Mouse (Mus musculus) liver, embryonic 14.5 days (tissue): ENCODE results near the gene Cd300ld3. TPM values are rescaled to one million over a fixed set of nuclear protein-coding genes. Genes with fewer than 3 reads are reported as not detected.

Source experiments
- ATAC-seq: fragments of 200-750 bp; cut with Nextera tagmentation; 2 replicates; pipeline ENCODE4 v1.8.0; 2017; ENCODE audit warnings: moderate number of reproducible peaks, mild to moderate bottlenecking, moderate library complexity; ENCODE audit not compliant: insufficient read depth
- DNase-seq, 3 experiments: peaks; one replicate each; pipeline ENCODE4 v3.0.0-alpha.2; 2012 to 2013; ENCODE audit warnings: low read depth in 3 of 3, low spot score in 3 of 3
- H3K27ac ChIP-seq: fragments of 300-500 bp; sonication (generic); 2 replicates; pipeline ENCODE4 v1.5.1; 2014; ENCODE audit warnings: moderate library complexity, mild to moderate bottlenecking, control low read depth, inconsistent platforms
- H3K27me3 ChIP-seq: fragments of 300-500 bp; sonication (generic); 2 replicates; pipeline ENCODE4 v1.6.1; 2014; ENCODE audit warnings: mild to moderate bottlenecking, low read length, moderate library complexity; ENCODE audit not compliant: control insufficient read depth, insufficient read depth
- H3K36me3 ChIP-seq: fragments of 300-500 bp; sonication (generic); replicated peaks from 2 replicates; pipeline ENCODE4 v1.6.1; 2014; ENCODE audit warnings: low read depth; ENCODE audit not compliant: control insufficient read depth, insufficient read depth
- H3K4me1 ChIP-seq, 2 experiments: fragments of 200-500 bp in 1 of 2; fragments of 300-500 bp in 1 of 2; sonication (generic) in 1 of 2; replicated peaks; 2 replicates each; pipeline ENCODE4 v1.6.1; 2012 to 2014; ENCODE audit warnings: antibody characterized with exemption in 1 of 2, inconsistent platforms in 1 of 2, low read length in 1 of 2; ENCODE audit not compliant: control insufficient read depth in 2 of 2, insufficient read depth in 2 of 2
- H3K4me2 ChIP-seq: fragments of 300-500 bp; sonication (generic); 2 replicates; pipeline ENCODE4 v1.6.1; 2014; ENCODE audit warnings: low read depth, mild to moderate bottlenecking, control low read depth, moderate library complexity
- H3K4me3 ChIP-seq, 2 experiments: fragments of 200-500 bp in 1 of 2; fragments of 300-500 bp in 1 of 2; sonication (generic) in 1 of 2; 2 replicates each; pipeline ENCODE4 v1.5.1; 2012 to 2014; ENCODE audit warnings: low read depth in 2 of 2, low read length in 2 of 2, mild to moderate bottlenecking in 2 of 2, control low read depth in 1 of 2, inconsistent platforms in 1 of 2, moderate library complexity in 1 of 2; ENCODE audit not compliant: insufficient read depth in 1 of 2
- H3K9ac ChIP-seq: fragments of 300-500 bp; sonication (generic); replicated peaks from 2 replicates; pipeline ENCODE4 v1.6.1; 2014; ENCODE audit warnings: mild to moderate bottlenecking, control low read depth, moderate library complexity
- H3K9me3 ChIP-seq: fragments of 300-500 bp; sonication (generic); 2 replicates; pipeline ENCODE4 v1.6.1; 2016; ENCODE audit warnings: low read length, mixed read lengths; ENCODE audit not compliant: control insufficient read depth
- CTCF ChIP-seq: IDR thresholded peaks from 2 replicates; pipeline ENCODE4 v1.5.1; 2016; ENCODE audit warnings: antibody characterized with exemption, low read depth, control low read depth
- EP300 ChIP-seq: IDR thresholded peaks from 2 replicates; pipeline ENCODE4 v1.6.1; 2016; ENCODE audit warnings: antibody characterized with exemption, low read depth
- WGBS: fragments of 180-500 bp; shearing (Covaris S2); extraction: QIAGEN DNeasy Blood & Tissue Kit; methylation state at CpG from one replicate; pipeline ENCODE4 v1.1.7; 2014; ENCODE audit not compliant: insufficient replicate concordance; 5-methylcytosine and 5-hydroxymethylcytosine counted together
- polyA plus RNA-seq, 2 experiments: library from polyadenylated mRNA; depleted of rRNA in 1 of 2; stranded (reverse) in 1 of 2; unstranded in 1 of 2; fragments of >200 nt; fragmentation: Nextera tagmentation in 1 of 2; extraction: Ambion mirVana in 1 of 2; gene quantifications; 2 replicates each; pipeline versions ENCODE4 v1.2.1 to v1.2.3; 2012 to 2014

Cd300ld3 gene
- polyA plus RNA-seq, 2 experiments, result 0.63 TPM; not detected in 1

DNA sequence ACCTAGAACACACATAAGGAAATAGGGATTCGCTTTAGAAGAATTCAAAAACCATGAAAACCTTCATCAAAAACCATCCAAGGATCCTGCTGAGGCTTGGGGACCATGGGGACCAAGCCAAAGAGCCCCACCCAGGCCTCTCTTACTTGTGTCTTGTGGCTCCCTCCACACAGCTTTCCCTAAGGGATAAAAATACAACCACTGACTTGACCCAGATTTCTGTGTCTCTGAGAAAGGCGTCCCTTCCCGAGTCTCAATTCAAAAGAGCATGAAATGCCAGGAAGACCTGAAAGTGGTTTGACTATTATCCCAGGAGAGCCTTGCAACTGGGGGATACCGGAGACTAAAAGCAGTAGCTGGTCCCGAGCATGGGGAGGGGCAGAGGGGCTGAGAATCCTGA is 24.8 kb upstream of the Cd300ld3 start:
- Histone ChIP-seq H3K4me3 (no peak overlapping the region), H3K36me3 (no peaks in the 10 kb centered on the region), H3K27ac (no peak overlapping the region), H3K27me3 (no peaks in the 10 kb centered on the region), H3K4me1 (peaks cover 0 to 26% of the 10 kb centered on the region in 2 experiments; a peak in 2 of 4 replicates), H3K9ac (no peak overlapping the region), H3K4me2 (no peak overlapping the region), H3K9me3 (no peaks in the 10 kb centered on the region)
- TF ChIP-seq CTCF (no peak), EP300 (no peak)
- no peak for ATAC-seq
- 56% methylated on average over 5 of the region's 5 CpGs for WGBS
- DNase-seq, result no peak

DNA sequence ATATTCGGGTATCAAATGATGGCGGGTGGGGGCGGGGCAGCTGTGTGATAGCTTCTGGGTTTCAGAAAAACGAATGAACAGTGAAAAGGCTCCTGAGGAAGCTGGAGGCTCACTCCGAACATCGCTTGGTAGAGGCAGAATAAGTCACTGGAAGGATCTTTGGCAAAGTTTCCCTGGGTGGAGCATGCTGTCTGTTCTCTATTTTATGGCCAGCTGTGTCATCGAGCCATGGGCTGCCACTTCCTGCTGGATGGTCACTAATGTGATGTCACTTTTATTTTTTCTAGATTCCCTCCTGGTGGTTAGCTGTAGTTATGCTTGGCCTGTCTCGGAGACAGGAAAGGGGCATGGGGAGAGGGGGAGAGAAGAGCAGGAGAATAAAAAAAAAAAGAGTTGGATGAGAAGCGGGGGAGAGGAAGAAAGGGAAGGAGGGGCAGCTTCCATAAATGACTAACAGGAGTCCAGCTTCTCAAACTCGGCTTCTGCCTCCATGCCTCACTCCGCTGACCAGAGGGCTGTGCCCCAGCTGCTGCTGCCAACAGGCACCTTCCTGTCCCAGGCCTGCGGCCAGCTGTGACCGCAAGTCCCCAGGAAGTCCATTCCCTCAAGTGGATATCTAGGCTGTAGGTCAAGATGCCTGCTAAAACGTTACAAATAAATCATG is 23.6 kb upstream of the Cd300ld3 start:
- H3K36me3 ChIP-seq, result no peaks in the 10 kb centered on the region
- H3K9me3 ChIP-seq, result no peaks in the 10 kb centered on the region
- H3K27ac ChIP-seq, result no peak overlapping the region
- no peaks in the 10 kb centered on the region for H3K27me3 ChIP-seq
- H3K9ac ChIP-seq, result no peak overlapping the region
- no peak for TF ChIP-seq EP300
- TF ChIP-seq CTCF, result no peak
- no peak for DNase-seq
- no peak overlapping the region for H3K4me2 ChIP-seq
- no peak overlapping the region for H3K4me3 ChIP-seq
- no peak for ATAC-seq
- peaks cover 0 to 22% of the 10 kb centered on the region in 2 experiments; a peak in 2 of 4 replicates for H3K4me1 ChIP-seq
- 12% methylated on average over 14 of the region's 14 CpGs for WGBS

- Histone ChIP-seq H3K27ac (no peak overlapping the region), H3K9me3 (no peaks in the 10 kb centered on the region), H3K4me2 (no peak overlapping the region), H3K9ac (no peak overlapping the region), H3K27me3 (no peaks in the 10 kb centered on the region), H3K4me1 (peaks cover 0 to 20% of the 10 kb centered on the region in 2 experiments; a peak in 2 of 4 replicates), H3K36me3 (no peaks in the 10 kb centered on the region), H3K4me3 (no peak overlapping the region)
- DNase-seq, result no peak
- TF ChIP-seq EP300, result no peak
- TF ChIP-seq CTCF, result no peak
- no peak for ATAC-seq
- WGBS, result 13% methylated on average over 9 of the region's 9 CpGs
Measured at GRCm38 (mm10) chr11:115071015-115071551, 22.9 kb upstream of the Cd300ld3 start.

GRCm38 (mm10) chr11:115066768-115067167 is 18.6 kb upstream of the Cd300ld3 start:
- 28% methylated on average over 6 of the region's 6 CpGs for WGBS
- peaks cover 0 to 8% of the 10 kb centered on the region in 2 experiments; a peak in 2 of 4 replicates for H3K4me1 ChIP-seq
- DNase-seq (no peak), ATAC-seq (no peak)
- no peaks in the 10 kb centered on the region for H3K9me3 ChIP-seq
- H3K4me2 ChIP-seq, result no peak overlapping the region
- no peaks in the 10 kb centered on the region for H3K27me3 ChIP-seq
- no peaks in the 10 kb centered on the region for H3K36me3 ChIP-seq
- no peak overlapping the region for H3K27ac ChIP-seq
- no peak overlapping the region for H3K9ac ChIP-seq
- TF ChIP-seq CTCF, result no peak; the same call in 1 of the 2 replicates
- TF ChIP-seq EP300, result no peak
- H3K4me3 ChIP-seq, result no peak overlapping the region

DNA sequence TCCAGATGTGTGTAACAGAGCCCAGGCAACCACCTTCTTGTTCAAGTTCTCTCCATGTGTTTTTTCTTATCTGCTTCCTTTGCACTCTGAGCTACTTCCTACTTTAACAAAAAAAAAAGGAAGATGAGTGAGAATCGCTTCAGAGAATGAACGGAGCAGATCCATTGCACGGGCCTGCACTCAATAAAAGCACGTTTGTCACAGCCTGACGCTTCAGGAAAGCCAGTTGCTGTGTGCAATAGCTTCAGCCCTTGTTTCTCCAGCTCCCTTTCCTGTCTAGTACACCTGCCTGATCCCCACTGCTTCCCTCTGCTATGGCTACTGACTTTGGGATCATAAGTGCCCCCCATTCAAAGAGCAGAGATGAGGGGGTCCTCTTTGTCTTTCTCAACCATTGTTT is 13.9 kb upstream of the Cd300ld3 start, which contains the start of gene Cd300e:
Gene Cd300e, minus strand, starts transcription at position 101 of the 400 bp plus-strand sequence.
- H3K9me3 ChIP-seq, result no peaks in the 10 kb centered on the region
- H3K4me1 ChIP-seq, result no peaks in the 10 kb centered on the region
- 12% methylated on average over 5 of the region's 5 CpGs for WGBS
- H3K4me3 ChIP-seq, result no peak within 1 kb of the TSS
- no peak within 1 kb of the TSS for H3K9ac ChIP-seq
- no peak within 1 kb of the TSS for H3K4me2 ChIP-seq
- no peaks in the 10 kb centered on the region for H3K27me3 ChIP-seq
- ATAC-seq (no peak), DNase-seq (no peak)
- no peak within 1 kb of the TSS for H3K27ac ChIP-seq
- H3K36me3 ChIP-seq, result no peaks in the 10 kb centered on the region
- no peak for TF ChIP-seq EP300
- TF ChIP-seq CTCF, result no peak
